Mouse (Mus musculus) cerebellum, adult 2 months (tissue): ENCODE data around the gene Phf21a. TPM values are rescaled to one million over a fixed set of nuclear protein-coding genes. Genes with fewer than 3 reads are reported as not detected.

Source experiments
- DNase-seq, 2 experiments: peaks; one replicate each; pipeline ENCODE4 v3.0.0; 2021
- H3K27ac ChIP-seq: fragments of 200-500 bp; 2 replicates; pipeline ENCODE4 v1.5.1; 2012; ENCODE audit warnings: low read length, control low read depth, inconsistent platforms; ENCODE audit not compliant: insufficient read depth
- H3K27me3 ChIP-seq: fragments of 200-500 bp; 2 replicates; pipeline ENCODE4 v1.6.1; 2012; ENCODE audit warnings: inconsistent platforms, mild to moderate bottlenecking, low read length, moderate library complexity; ENCODE audit not compliant: control insufficient read depth, insufficient read depth
- H3K4me1 ChIP-seq: fragments of 200-500 bp; 2 replicates; pipeline ENCODE4 v1.6.1; 2011; ENCODE audit warnings: low read length; ENCODE audit not compliant: control insufficient read depth, insufficient read depth
- H3K4me3 ChIP-seq: fragments of 200-500 bp; replicated peaks from 2 replicates; pipeline ENCODE3; 2011; ENCODE audit warnings: mild to moderate bottlenecking, low read depth, low read length, control low read depth; ENCODE audit not compliant: insufficient read depth
- CTCF ChIP-seq: fragments of 200-500 bp; IDR thresholded peaks from 2 replicates; pipeline ENCODE4 v1.5.1; 2011; ENCODE audit warnings: low read depth, mild to moderate bottlenecking, control low read depth, low read length, moderate library complexity, borderline replicate concordance; ENCODE audit not compliant: insufficient read depth
- POLR2A ChIP-seq: fragments of 200-500 bp; IDR thresholded peaks from 2 replicates; pipeline ENCODE4 v1.6.1; 2011; ENCODE audit warnings: low read length, control low read depth, borderline replicate concordance; ENCODE audit not compliant: insufficient read depth
- WGBS: fragments of 180-500 bp; shearing (Covaris S2); methylation state at CpG from one replicate; pipeline ENCODE4 v1.1.7; 2018; 5-methylcytosine and 5-hydroxymethylcytosine counted together
- polyA plus RNA-seq: library from polyadenylated mRNA; depleted of rRNA; stranded (reverse); fragments of >200 nt; gene quantifications from 2 replicates; pipeline ENCODE4 v1.2.3, GENCODE M21; 2012

Phf21a gene
- polyA plus RNA-seq, 1 experiment = 60.4 TPM

- Histone ChIP-seq H3K27ac (no peak overlapping the region), H3K27me3 (no peaks in the 10 kb centered on the region), H3K4me3 (no peak overlapping the region), H3K4me1 (no peaks in the 10 kb centered on the region)
- WGBS = 91% methylated on average over 2 of the region's 2 CpGs
- no peak for TF ChIP-seq POLR2A
- TF ChIP-seq CTCF = no peak
- no peak for DNase-seq
Observed at GRCm38 (mm10) chr2:92250472-92250871, 157.6 kb downstream of the Phf21a start.

DNA sequence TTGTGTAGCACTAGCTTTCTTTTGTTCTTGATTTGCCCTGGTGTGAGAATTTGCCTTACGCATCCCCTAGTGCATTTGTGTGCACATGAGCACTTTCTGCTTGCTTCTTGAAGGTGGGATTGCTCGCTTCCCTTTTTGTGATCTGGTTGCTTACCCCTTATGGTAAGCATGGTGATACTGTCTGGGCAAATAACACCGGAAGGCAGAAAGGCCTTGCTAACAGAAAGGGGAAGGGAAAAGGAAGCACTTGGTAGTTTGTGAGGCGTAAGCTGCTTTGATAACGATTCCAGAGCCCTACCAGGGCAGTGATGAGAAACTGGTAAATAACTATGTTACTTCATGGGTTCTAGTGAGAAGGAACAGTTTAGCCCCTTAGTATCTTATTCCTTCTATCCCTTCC lies 160.9 kb downstream of the Phf21a start:
- no peak for DNase-seq
- peaks cover 7% of the 10 kb centered on the region for H3K4me1 ChIP-seq
- TF ChIP-seq POLR2A = no peak
- no peak for TF ChIP-seq CTCF
- no peaks in the 10 kb centered on the region for H3K27me3 ChIP-seq
- no peak overlapping the region for H3K27ac ChIP-seq
- WGBS = 92% methylated on average over 5 of the region's 5 CpGs
- no peak overlapping the region for H3K4me3 ChIP-seq

- Histone ChIP-seq H3K27ac (no peak overlapping the region), H3K27me3 (no peaks in the 10 kb centered on the region), H3K4me3 (no peak overlapping the region), H3K4me1 (peaks cover 7% of the 10 kb centered on the region)
- no peak for DNase-seq
- 53% methylated on average over 7 of the region's 7 CpGs for WGBS
- TF ChIP-seq CTCF (no peak), POLR2A (no peak)
Observed at GRCm38 (mm10) chr2:92256141-92256540, 163.2 kb downstream of the Phf21a start.

- 24% methylated on average over 4 of the region's 4 CpGs for WGBS
- no peaks in the 10 kb centered on the region for H3K27me3 ChIP-seq
- H3K4me3 ChIP-seq = no peak overlapping the region
- TF ChIP-seq POLR2A (no peak), CTCF (no peak)
- no peak overlapping the region for H3K27ac ChIP-seq
- peaks cover 7% of the 10 kb centered on the region for H3K4me1 ChIP-seq
- peak; percentile 25 to 28 for DNase-seq
Observed at GRCm38 (mm10) chr2:92257372-92257956, 164.5 kb downstream of the Phf21a start.

DNA sequence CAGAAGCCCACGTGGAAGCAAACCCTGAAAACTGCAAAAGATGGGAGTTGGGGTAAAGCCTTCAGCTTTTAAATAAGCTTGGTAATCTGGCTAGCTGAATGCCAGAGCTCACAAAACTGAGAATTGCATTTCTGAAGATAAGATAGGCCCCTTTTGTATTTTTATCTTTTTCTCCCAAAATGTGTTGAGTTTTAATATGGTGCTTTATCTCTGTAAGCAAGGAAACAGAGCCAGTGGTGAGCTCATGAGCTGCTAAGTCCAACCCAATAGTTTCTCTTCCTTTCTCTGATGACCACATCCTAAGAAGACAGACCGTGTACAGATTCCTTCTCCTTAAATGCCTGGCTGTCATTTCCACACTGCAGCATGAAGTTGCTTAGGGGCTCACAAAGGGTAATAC lies 167.0 kb downstream of the Phf21a start:
- TF ChIP-seq CTCF = no peak
- no peak for TF ChIP-seq POLR2A

DNA sequence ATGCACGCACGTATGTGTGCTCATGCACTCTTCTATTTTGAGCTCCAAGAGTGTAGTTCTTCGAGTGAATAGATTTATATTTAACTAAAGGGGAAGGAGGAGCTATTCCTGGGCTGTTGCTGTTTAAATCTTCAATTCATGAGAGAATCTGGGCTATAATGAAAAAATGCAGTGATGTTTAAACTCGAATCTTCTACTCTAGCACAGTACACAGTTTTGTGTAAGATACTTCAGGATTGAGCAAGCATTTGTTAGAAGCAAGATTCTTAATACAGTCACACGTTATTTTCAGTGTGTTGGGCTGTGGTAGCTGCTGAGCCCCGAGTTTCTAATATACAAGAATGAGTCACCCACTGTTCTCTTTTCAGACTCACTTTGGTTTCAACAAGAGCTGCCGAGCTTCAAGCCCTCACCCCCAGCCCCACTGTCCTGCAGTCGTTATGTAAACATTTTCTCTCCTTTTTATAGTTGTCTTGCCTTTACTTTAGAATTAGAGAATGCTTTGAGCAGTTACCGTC lies 173.2 kb downstream of the Phf21a start:
- TF ChIP-seq POLR2A = no peak
- no peak for TF ChIP-seq CTCF
- H3K27ac ChIP-seq = no peak overlapping the region
- no peak overlapping the region for H3K4me3 ChIP-seq
- no peaks in the 10 kb centered on the region for H3K4me1 ChIP-seq
- WGBS = 74% methylated on average over 9 of the region's 9 CpGs
- no peaks in the 10 kb centered on the region for H3K27me3 ChIP-seq
- no peak for DNase-seq

More for the DNA sequence above, 167.0 kb downstream of the Phf21a start:
- no peaks in the 10 kb centered on the region for H3K27me3 ChIP-seq
- no peak for DNase-seq
- WGBS = 80% methylated on average over 2 of the region's 2 CpGs
- H3K4me3 ChIP-seq = no peak overlapping the region
- peaks cover 7% of the 10 kb centered on the region for H3K4me1 ChIP-seq
- H3K27ac ChIP-seq = no peak overlapping the region

- no peaks in the 10 kb centered on the region for H3K27me3 ChIP-seq
- TF ChIP-seq CTCF = no peak
- TF ChIP-seq POLR2A = no peak
- no peak overlapping the region for H3K27ac ChIP-seq
- H3K4me1 ChIP-seq = 0 out of 2 replicates have a peak, but pooled peaks cover 3% of the 10 kb centered on the region
- H3K4me3 ChIP-seq = no peak overlapping the region
- WGBS = 91% methylated on average over 5 of the region's 5 CpGs
- no peak for DNase-seq
Observed at GRCm38 (mm10) chr2:92269227-92269626, 176.3 kb downstream of the Phf21a start.

- WGBS = 49% methylated on average over 2 of the region's 2 CpGs
- H3K4me3 ChIP-seq = no peak overlapping the region
- no peak for TF ChIP-seq POLR2A
- no peaks in the 10 kb centered on the region for H3K27me3 ChIP-seq
- no peak overlapping the region for H3K27ac ChIP-seq
- H3K4me1 ChIP-seq = 0 out of 2 replicates have a peak, but pooled peaks cover 3% of the 10 kb centered on the region
- no peak for DNase-seq
Observed at GRCm38 (mm10) chr2:92272510-92272909, 179.6 kb downstream of the Phf21a start.
